Mouse (Mus musculus) skeletal muscle tissue, postnatal 0 days (tissue): ENCODE results near the gene Arpc5. TPM values are rescaled to one million over a fixed set of nuclear protein-coding genes. Genes with fewer than 3 reads are reported as not detected.

Source experiments
- polyA plus RNA-seq: library from polyadenylated mRNA; unstranded; fragments of >200 nt; fragmentation: Nextera tagmentation; extraction: Ambion mirVana; gene quantifications from 2 replicates; pipeline ENCODE4 v1.2.1, GENCODE M21; 2015

The Arpc5 gene
- 109 and 147 TPM in 2 replicates for polyA plus RNA-seq

DNA sequence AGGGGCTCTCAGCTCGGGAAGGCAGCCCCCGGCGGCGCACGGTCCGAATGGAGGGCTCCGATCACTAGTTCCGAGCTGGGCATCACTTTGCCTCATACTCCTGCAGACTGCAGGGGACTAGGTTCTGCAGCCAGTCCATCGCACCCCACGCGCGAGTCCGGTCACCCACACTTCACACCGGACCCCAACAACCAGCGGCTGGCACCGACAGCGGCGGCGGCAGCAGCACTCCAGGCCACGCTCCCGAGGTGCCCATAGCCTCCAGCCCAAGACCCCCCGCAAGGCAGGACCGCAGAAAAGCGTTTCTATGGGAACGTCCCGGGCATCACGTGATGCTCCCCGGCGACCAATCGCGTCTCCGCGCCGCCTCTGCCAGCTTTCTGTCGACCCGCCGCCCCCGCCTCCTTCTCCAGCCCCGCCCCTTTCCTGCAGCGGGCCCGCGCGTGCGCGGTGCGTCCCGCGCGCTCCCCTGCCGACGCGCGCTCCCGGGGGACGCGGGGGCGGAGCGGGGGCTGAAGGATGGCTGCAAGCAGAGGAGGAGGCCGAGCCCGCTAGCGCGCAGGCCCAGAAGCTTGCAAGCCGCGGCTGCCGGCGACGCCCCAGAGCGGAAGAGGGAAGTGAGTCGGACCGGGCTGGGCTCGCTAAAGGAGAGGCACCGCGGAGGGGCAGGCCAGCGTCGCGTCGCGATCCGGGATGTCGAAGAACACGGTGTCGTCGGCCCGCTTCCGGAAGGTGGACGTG lies at the start of gene Arpc5, which contains the start of gene Rgl1:
Arpc5 (plus strand) TSS at position 511 of the 741 bp plus-strand sequence.
Rgl1 (minus strand) TSS at position 320 of the 741 bp plus-strand sequence.

DNA sequence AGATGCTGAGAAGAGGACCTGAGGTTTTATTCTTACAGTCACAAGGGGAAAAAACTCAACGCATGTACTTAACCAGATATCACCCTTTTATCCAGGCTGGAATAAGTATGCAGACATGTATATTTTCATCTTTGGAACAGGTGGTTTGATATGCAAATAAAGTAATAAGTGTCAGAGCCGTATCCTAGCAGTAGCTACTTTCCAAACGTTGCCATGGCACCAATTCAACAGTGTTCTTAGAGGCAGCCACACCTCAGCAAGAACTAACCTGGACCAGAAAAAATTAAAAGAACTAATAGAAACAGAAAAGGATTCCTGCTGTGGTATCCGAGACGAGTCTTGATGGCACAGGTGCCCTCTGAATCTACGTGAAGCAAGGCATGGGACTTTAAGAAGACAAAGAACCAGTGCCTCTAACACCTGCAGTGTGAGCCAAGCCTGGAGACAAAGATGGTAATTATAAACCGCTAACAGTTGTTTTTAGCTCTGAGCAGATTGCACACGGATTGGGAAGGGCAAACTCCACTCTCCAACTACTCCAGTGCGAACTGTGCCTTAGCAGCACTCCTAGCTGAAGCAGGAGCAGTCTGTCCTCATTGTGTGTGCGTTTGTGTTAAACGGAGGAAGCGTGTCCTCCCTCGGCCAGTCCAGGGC lies 15.9 kb upstream of the Arpc5 start, which contains the start of gene Apobec4:
Apobec4 (plus strand) TSS at position 240 of the 654 bp plus-strand sequence.

DNA sequence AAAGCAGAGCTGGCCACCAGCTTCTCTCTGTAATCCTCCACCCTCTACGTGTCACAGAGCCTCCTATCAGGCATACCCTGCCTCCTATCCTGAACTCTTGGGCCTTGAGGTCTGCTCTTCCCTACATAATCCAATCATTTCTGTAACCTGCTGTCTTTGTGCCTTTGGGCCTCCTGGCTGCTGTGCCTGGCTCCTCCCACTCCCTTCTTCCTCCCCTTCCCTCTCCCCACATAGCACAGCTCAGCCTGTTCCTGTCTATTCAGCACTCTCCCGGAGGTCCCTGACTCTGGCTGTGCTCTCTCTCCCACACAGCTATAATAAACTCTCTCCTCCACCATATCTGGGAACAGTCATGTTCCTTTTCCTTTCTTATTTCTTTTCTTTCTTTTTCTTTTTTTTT lies 33.6 kb downstream of the Arpc5 start, which contains the start of gene Ncf2:
Ncf2 (plus strand) TSS at position 298 of the 400 bp plus-strand sequence.

Other genes with a start within 250 kb of the Arpc5 start
- gene Apobec4, start 16.0 kb upstream of the Arpc5 start, polyA plus RNA-seq, result not detected in 2 replicates
- gene Rgl1, start 191 bp upstream of the Arpc5 start, polyA plus RNA-seq, result 20.5 and 24.8 TPM in 2 replicates
- gene Ncf2, start 33.7 kb downstream of the Arpc5 start, polyA plus RNA-seq, result 3.7 and 5.8 TPM in 2 replicates
- gene Smg7, start 136.1 kb downstream of the Arpc5 start, polyA plus RNA-seq, result 13.1 and 13.9 TPM in 2 replicates
- gene Nmnat2, start 188.5 kb downstream of the Arpc5 start, polyA plus RNA-seq, result 0.52 and 0.77 TPM in 2 replicates